Mouse (Mus musculus) megakaryocyte, adult 5-6 weeks (primary cell): ENCODE results near the gene Rad51. TPM values are rescaled to one million over a fixed set of nuclear protein-coding genes. Genes with fewer than 3 reads are reported as not detected.

Source experiments
- total RNA-seq, 2 experiments: library from RNA; stranded (forward) in 1 of 2; stranded (reverse) in 1 of 2; fragments of 153-499, 151-499 nt in 1 of 2; fragments of 221-1000, 200-1000 nt in 1 of 2; gene quantifications; 2 replicates each; pipeline versions ENCODE4 v1.2.3 to v1.2.4; 2015 to 2017

Gene Rad51
- total RNA-seq, 2 experiments from 2014 or later = 12.3 to 20.7 TPM

Other genes with a start within 250 kb of the Rad51 start
- 5.1 and 5.3 TPM in 2 replicates for gene Bahd1, start 212.4 kb upstream of the Rad51 start, total RNA-seq (2015)
- 3.2 and 4.2 TPM in 2 replicates for gene Bahd1, start 212.4 kb upstream of the Rad51 start, total RNA-seq (2017)
- 4.6 and 5.3 TPM in 2 replicates for gene Chst14, start 186.3 kb upstream of the Rad51 start, total RNA-seq (2015)
- gene Chst14, start 186.3 kb upstream of the Rad51 start, total RNA-seq (2017) = 1.4 and 3.5 TPM in 2 replicates
- gene Ccdc32, start 83.4 kb upstream of the Rad51 start, total RNA-seq (2015) = 10.7 and 12.2 TPM in 2 replicates
- gene Ccdc32, start 83.4 kb upstream of the Rad51 start, total RNA-seq (2017) = 14.1 and 16.3 TPM in 2 replicates
- 2.5 and 2.8 TPM in 2 replicates for gene Rpusd2, start 78.0 kb upstream of the Rad51 start, total RNA-seq (2015)
- gene Rpusd2, start 78.0 kb upstream of the Rad51 start, total RNA-seq (2017) = 2.5 and 4.8 TPM in 2 replicates
- 65.3 and 69.5 TPM in 2 replicates for gene Knl1, start 65.7 kb upstream of the Rad51 start, total RNA-seq (2015)
- gene Knl1, start 65.7 kb upstream of the Rad51 start, total RNA-seq (2017) = 79.4 and 82.1 TPM in 2 replicates
- 7.0 and 10.7 TPM in 2 replicates for gene Rmdn3, start 44.2 kb downstream of the Rad51 start, total RNA-seq (2015)
- gene Rmdn3, start 44.2 kb downstream of the Rad51 start, total RNA-seq (2017) = 15.1 and 20.2 TPM in 2 replicates
- gene Gchfr, start 55.0 kb downstream of the Rad51 start, total RNA-seq (2015) = not detected in 2 replicates
- gene Gchfr, start 55.0 kb downstream of the Rad51 start, total RNA-seq (2017) = not detected in 2 replicates
- gene Gm14137, start 61.7 kb downstream of the Rad51 start, total RNA-seq (2015) = not detected in 2 replicates
- gene Gm14137, start 61.7 kb downstream of the Rad51 start, total RNA-seq (2017) = not detected in 2 replicates
- gene Zfyve19, start 95.8 kb downstream of the Rad51 start, total RNA-seq (2015) = 16.4 and 21.6 TPM in 2 replicates
- gene Zfyve19, start 95.8 kb downstream of the Rad51 start, total RNA-seq (2017) = 30.7 and 39.8 TPM in 2 replicates
- gene Dnajc17, start 96.0 kb downstream of the Rad51 start, total RNA-seq (2015) = 22.8 and 24.1 TPM in 2 replicates
- gene Dnajc17, start 96.0 kb downstream of the Rad51 start, total RNA-seq (2017) = 46.7 and 50.7 TPM in 2 replicates
- not detected in 2 replicates for gene Ppp1r14d, start 117.1 kb downstream of the Rad51 start, total RNA-seq (2015)
- not detected in 2 replicates for gene Ppp1r14d, start 117.1 kb downstream of the Rad51 start, total RNA-seq (2017)
- not detected in 2 replicates for gene Spint1, start 124.6 kb downstream of the Rad51 start, total RNA-seq (2015)
- not detected in 2 replicates for gene Spint1, start 124.6 kb downstream of the Rad51 start, total RNA-seq (2017)
- 0.16 and 0.59 TPM in 2 replicates for gene Rhov, start 158.5 kb downstream of the Rad51 start, total RNA-seq (2015)
- 0.28 and 0.81 TPM in 2 replicates for gene Rhov, start 158.5 kb downstream of the Rad51 start, total RNA-seq (2017)
- gene Vps18, start 175.9 kb downstream of the Rad51 start, total RNA-seq (2015) = 8.9 and 9.0 TPM in 2 replicates
- gene Vps18, start 175.9 kb downstream of the Rad51 start, total RNA-seq (2017) = 19.6 and 21.2 TPM in 2 replicates
- gene Dll4, start 213.0 kb downstream of the Rad51 start, total RNA-seq (2015) = 0.09 TPM in 1 of 2 replicates, not detected in the other
- not detected in 2 replicates for gene Dll4, start 213.0 kb downstream of the Rad51 start, total RNA-seq (2017)
- 0.39 and 1.1 TPM in 2 replicates for gene Chac1, start 238.4 kb downstream of the Rad51 start, total RNA-seq (2015)
- 0.51 and 1.3 TPM in 2 replicates for gene Chac1, start 238.4 kb downstream of the Rad51 start, total RNA-seq (2017)